Mouse (Mus musculus) adrenal gland, postnatal 0 days (tissue): ENCODE data around the gene Pmpca. TPM values are rescaled to one million over a fixed set of nuclear protein-coding genes. Genes with fewer than 3 reads are reported as not detected.

ENCODE experiments used
- polyA plus RNA-seq: library from polyadenylated mRNA; unstranded; fragments of >200 nt; fragmentation: Nextera tagmentation; extraction: Ambion mirVana; gene quantifications from 2 replicates; pipeline ENCODE4 v1.2.1, GENCODE M21; 2015

Gene Pmpca
- polyA plus RNA-seq = 55.5 and 106 TPM in 2 replicates

DNA sequence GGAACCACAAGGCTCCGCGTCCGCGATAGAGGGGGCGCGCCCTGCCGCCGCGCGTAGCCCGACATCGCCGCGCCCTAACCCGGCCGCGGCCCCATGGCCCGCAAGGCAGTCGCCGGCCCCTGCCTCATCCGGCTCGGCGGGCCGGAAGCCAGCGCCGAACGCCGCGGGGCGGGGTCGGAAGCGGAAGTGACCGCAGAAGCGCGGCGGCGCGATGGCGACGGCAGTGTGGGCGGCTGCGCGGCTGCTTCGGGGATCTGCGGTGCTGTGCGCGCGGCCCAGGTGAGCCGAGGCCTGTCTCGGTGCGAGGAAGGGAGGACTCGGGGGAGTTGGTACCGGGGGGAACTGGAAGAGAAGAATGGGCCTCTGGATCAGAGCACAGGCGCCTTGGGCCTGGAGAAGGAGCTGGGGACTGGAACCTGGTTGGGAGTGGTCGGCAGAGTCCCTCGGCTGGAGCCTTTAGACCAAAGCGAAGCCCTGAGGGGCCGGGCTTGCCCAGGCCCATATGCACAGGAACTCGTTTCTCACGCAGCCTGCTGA is at the start of gene Pmpca, which contains the start of gene Entr1:
Pmpca (plus strand) TSS at position 186 of the 537 bp plus-strand sequence.
Entr1 (minus strand) TSS at position 163 of the 537 bp plus-strand sequence.

DNA sequence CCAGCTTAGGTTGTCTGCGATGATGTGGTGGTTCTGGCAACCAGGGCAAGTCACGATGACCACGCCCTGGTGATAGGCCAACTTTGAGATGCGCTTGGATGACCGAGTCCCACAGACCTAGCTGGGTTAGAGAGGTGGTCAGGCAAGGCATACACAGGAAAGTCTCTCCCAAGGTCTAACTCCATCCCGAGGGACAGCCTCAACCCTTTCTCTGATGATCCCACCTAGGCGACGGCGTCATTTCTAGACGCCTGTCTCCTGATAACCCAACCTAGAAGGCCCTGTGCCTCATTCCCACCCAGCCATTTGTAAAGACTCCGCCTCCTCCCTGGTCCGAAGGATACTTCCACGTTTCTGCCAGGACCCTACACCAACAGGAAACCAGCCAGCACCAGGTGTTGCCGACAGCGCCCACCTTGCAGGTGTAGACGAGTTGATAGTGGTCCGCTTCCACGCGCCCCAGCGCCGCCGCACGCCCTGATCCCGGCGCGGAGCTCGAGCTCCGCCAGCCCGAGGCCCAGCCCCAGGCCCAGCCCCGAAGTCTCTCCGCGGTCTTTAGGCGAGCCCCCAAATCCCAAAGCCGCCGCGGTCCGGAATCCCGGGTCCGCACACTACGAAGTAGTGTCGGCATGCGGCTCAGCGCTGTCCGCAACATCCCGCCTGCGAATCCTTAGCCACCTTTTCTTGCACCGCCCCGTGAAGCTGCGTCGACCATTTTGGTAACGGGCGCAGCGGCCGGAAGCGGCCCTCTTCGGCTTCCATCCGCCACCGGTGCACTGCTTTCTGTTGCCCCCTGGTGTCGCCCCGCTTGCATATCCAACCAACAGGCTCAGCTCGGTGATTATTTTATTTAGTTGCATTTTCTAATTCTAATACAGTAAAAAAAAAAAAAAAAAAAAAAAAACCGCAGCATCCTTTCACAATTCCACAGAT is 37.5 kb upstream of the Pmpca start, which contains the start of gene Dnlz:
Dnlz (minus strand) TSS at position 753 of the 933 bp plus-strand sequence.

GRCm38 (mm10) chr2:26360772-26361171 is 28.4 kb upstream of the Pmpca start, which contains the start of gene Card9:
Gene Card9 (minus strand): TSS chr2:26360918.

DNA sequence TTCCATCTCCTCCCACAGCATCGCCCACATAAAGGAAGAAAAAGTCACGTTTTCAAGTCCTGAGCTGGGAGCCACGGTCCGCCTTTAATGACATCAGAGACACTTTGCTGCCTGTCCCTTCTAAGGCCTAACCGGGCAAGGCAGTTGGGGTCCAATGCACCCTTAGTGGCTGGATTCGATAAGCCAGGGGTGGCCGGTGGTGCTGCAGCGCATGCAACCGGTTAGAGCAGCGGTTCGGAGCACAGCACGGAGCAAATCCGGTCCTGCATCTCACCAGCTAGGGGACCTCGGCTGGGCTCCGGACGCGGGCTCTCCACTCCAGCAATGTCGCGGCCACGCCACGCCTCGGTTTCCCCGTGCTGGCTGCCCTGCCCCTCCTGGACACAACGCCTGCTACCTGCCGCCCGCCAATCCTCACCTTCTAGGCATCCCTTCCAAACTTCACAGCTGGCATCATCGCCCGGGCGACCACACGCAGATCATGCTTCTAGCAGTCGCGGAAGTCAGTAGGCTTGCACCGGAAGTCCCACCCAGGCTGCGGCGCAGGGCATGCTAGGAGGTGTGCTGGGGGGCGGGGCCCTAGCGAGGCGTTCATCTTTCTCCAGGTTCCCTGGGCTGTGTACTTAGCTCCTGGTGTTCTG is 8.9 kb upstream of the Pmpca start, which contains the start of gene Snapc4:
Snapc4 (minus strand) TSS at position 523 of the 641 bp plus-strand sequence.

GRCm38 (mm10) chr2:26408515-26409356 is 19.6 kb downstream of the Pmpca start, which contains the start of gene Inpp5e:
Gene Inpp5e (minus strand): TSS chr2:26409203.

DNA sequence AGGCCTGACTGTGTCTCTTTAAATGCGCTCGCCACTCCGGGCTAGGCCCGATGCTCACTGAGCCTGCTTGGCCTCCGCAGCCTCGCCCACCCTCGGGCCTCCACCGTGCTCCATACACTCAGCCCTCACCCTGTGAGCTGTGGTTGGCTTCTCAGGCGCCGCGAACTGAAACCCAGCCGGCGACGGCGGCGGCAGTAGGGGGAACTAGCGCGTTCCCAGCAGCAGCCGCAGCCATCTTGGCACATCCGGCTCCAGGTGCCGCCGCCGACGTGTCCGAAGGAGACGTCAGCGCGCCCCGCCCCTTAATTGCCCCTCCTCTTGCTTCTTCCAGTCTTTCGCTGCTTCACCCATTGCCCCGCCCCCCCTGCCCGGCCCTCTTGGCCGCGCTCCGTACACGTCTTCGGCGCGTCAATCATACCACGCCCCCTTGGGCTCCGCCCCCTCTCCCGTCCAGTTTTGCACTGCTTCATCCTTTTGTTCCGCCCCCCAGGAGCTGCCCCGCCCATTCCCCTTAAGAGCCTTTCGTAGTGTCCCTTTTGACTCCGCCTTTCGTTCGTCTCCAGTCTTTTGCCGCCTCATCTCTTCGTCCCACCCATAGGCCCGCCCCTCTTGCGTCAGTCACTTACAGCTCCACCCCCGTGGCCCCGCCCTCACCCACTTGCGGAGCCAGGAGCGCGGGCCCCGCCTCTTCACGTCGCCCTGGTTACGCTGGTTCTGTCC is 56.0 kb downstream of the Pmpca start, which contains the start of gene Sec16a:
Sec16a (minus strand) TSS at position 271 of the 720 bp plus-strand sequence.

Other genes with a start within 250 kb of the Pmpca start
- gene Lhx3, start 181.1 kb upstream of the Pmpca start, polyA plus RNA-seq = 0.66 and 2.2 TPM in 2 replicates
- gene Qsox2, start 151.8 kb upstream of the Pmpca start, polyA plus RNA-seq = 10.6 and 17.5 TPM in 2 replicates
- 0.11 TPM in 2 replicates for gene Ccdc187, start 94.8 kb upstream of the Pmpca start, polyA plus RNA-seq
- gene Gpsm1, start 73.8 kb upstream of the Pmpca start, polyA plus RNA-seq = 18.9 and 25.4 TPM in 2 replicates
- gene Dnlz, start 37.2 kb upstream of the Pmpca start, polyA plus RNA-seq = 22.9 and 24.7 TPM in 2 replicates
- gene Card9, start 28.4 kb upstream of the Pmpca start, polyA plus RNA-seq = 0.83 and 0.84 TPM in 2 replicates
- gene Snapc4, start 8.7 kb upstream of the Pmpca start, polyA plus RNA-seq = 9.4 and 15.4 TPM in 2 replicates
- gene Entr1, start within 50 bp of the Pmpca start, polyA plus RNA-seq = 48.6 and 71.9 TPM in 2 replicates
- gene Inpp5e, start 19.9 kb downstream of the Pmpca start, polyA plus RNA-seq = 11.2 and 17.7 TPM in 2 replicates
- 9.3 and 10.4 TPM in 2 replicates for gene Sec16a, start 55.9 kb downstream of the Pmpca start, polyA plus RNA-seq
- gene Notch1, start 127.3 kb downstream of the Pmpca start, polyA plus RNA-seq = 4.7 and 5.6 TPM in 2 replicates
- gene Egfl7, start 190.7 kb downstream of the Pmpca start, polyA plus RNA-seq = 141 and 155 TPM in 2 replicates
- 0.19 TPM in 1 of 2 replicates, not detected in the other for gene Gm20532, start 197.3 kb downstream of the Pmpca start, polyA plus RNA-seq
- 63.4 and 95.9 TPM in 2 replicates for gene Agpat2, start 215.1 kb downstream of the Pmpca start, polyA plus RNA-seq
- gene Fam69b, start 239.1 kb downstream of the Pmpca start, polyA plus RNA-seq = 15.9 and 24.8 TPM in 2 replicates